Mouse (Mus musculus): ENCODE data around the gene Rasal1.

Gene Rasal1

DNA sequence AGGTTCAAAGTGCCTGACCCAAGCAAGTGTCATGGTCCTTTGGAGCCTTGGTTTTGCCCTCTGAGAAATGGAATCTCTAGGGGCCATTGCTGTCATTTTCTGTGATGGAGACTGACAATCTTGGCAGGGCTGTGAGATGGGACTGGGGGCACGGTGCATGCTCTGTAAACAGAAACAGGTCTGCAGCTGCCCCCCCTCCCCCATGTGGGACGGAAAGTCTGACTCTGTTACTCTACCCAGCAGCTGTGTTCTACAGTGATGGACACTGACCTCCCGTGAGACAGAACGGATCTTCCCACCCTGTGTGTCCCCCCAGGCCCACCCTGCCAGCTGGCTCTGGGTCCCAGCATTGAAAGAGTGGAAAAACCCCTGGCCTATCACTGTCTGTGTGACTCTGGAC, 41.8 kb downstream of the Rasal1 start:
- in situ Hi-C loops (cut with MseI, MboI), result no loop called here

DNA sequence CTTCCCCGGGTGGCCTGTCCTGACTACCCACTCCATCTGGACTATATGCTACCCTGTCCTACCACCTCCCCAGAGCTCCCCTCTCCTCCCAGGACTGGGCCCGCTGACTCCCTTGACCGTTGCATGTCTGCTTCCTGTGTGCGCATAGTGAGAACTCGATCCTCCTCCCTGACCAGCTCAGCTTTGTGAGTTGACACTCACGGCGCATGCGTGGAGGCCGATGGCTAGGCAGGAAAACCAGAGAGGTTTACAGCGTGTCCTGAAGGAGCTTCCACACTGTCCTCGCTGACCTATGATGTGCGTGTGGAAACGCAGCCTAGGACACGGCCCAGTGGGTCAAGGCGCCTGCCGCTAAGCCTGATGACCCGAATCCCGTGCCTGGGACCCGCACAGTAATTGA, 43.4 kb downstream of the Rasal1 start:
- in situ Hi-C loops (cut with MseI, MboI), result no loop called here

DNA sequence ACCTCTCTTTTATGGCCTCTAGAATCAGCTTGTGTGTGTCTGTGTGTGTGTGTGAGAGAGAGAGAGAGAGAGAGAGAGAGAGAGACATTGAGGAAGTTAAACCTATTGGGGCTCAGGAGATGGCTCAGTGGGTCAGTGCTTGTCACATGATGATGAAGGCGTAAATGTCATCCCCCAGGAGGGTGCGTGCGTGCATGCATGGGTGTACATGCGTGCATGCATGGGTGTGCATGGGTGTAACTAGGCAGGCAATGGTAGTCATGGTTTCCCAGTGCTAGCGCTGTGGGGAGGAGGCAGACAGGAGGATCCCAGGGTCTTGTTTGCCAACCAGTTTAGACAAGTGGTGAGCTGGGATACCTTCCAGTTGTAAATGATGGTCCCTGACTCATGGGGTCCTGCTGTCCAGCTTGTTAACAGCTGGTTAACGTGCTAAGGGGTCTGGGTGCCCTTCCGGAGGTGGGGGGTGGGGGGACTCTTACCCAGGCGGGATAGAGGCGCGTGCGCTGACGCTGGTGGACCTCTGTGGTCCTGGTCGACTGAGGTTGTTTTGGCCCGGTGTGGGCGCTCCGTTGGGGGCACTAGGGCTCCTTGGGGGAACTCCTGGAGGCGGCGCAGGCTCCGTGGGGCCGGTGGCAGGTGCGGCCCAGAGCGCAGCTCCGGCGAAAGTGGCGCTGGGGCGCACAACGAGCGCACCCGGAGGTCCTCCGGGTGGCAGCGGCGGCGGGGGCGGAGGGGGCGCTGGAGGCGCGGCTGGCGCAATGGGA, 45.5 kb downstream of the Rasal1 start:
- in situ Hi-C loops (cut with MseI, MboI), result no loop called here

GRCm38 (mm10) chr5:120694695-120695074, 46.1 kb downstream of the Rasal1 start:
- in situ Hi-C loops (cut with MseI, MboI), result no loop called here

DNA sequence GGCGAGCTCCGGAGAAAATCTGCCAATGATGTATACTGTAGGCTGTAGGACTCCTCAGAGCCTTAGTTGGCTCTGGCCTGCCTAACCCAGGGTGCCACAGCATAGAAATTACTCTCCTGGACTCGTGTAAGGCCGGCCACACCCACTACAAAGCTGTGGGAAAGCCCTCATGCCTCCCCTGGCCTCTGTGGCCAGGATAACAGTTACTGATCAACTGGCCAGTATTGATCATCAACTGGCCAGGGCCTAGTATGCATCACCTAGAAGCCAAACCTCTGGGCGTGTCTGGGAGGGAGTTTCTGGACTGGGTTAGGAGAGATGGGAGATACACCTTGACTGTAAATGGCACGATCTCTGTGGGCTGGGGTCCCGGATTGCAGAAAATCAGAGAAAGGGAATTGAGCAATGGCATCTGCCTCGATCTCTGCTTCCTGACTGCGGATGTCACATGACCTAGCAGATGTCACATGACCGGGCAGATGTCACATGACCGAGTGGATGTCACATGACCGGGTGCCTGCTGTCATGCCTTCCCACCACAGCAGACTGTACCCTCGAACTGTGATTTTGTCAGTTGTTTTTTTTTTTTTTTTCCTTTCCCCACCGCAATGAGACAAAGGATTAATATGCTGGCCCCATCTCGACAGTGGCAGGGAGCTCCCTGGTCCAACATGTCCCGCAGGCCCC, 47.6 kb downstream of the Rasal1 start:
- in situ Hi-C loops (cut with MseI, MboI), result no loop called here

DNA sequence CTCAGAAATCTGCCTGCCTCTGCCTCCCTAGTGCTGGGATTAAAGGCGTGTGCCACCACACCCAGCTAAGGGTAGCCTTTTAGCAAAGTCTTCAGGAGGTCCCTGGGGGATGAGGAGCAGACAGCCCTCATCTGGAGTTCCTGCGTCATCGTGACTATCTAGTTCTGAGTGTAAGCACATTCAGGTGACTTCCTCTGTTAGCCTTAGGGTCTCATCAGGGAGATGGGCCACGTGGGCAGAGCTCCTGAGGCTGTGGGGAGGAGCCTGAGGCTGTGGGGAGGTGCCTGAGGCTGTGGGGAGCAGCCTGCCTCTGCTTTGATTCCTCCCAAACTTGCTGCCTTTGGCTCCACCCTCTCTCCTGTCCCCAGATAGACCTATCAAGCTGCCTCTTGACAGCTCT, 48.3 kb downstream of the Rasal1 start:
- in situ Hi-C loops (cut with MseI, MboI), result no loop called here

GRCm38 (mm10) chr5:120698181-120698580, 49.6 kb downstream of the Rasal1 start:
- in situ Hi-C loops (cut with MseI, MboI), result no loop called here

- in situ Hi-C loops (cut with MseI, MboI), result no loop called here
These were observed 50.3 kb downstream of the Rasal1 start for GRCm38 (mm10) chr5:120698801-120699391.

DNA sequence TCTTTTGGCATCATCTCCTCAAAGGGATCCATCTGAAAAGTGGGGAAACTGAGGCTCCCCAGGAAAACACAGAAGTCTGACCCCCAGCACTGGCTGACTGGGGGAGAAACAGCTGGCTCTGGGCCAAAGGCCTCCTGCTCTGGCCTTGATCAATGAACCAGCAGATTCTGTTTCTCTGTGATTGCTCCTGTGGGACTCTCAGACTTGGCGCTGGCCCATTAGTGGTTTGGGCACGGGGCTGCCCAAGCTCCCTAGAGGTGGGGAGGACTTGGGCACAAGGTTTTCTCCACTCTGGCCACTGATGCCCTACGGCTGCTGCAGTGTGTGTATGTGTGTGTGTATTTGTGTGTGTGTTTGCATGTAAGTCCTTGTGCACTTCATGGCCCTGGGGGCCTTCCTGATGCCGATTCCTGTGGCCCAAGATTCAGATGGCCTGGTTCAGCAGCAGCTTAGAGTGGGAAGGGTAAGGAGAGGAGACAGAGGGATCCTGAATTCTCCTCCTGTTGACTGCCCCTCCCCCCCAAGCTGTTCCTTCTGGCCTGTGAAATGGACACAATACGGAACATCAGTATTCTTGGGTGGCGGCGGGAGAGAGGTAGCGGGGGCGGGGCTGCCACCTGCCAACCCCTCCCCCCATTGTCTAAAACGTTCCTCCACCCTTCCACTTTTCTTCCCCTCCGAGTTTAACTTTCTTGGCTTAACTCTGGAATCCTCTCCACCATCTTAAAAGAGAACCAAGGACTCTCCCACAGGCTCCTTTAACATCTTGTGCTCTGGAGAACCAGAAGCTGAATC, 52.6 kb downstream of the Rasal1 start:
- in situ Hi-C loops (cut with MseI, MboI), result no loop called here

- in situ Hi-C loops (cut with MseI, MboI), result no loop called here
These were observed 53.8 kb downstream of the Rasal1 start for GRCm38 (mm10) chr5:120702421-120702820.

DNA sequence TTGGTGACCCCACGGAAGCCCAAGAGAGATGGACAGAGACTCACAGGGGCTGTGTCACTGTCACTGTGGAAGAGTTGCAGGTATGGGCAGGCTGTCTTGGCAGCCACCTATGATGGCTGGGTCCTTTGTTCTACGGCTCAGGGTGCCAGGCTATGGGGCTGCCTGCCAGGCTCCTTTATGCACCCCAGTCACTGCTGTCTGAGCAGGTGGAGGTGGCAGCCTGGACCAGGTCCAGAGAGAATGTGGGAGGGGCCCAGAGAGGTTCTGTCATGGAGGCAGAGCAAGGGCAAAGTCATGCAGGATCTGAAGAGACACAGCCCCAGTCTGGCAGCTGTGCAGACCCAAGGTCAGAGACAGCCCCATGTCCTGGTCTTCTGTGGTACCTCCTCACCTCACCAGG, 54.4 kb downstream of the Rasal1 start:
- in situ Hi-C loops (cut with MseI, MboI), result no loop called here

GRCm38 (mm10) chr5:120703660-120704059, 55.0 kb downstream of the Rasal1 start:
- in situ Hi-C loops (cut with MseI, MboI), result no loop called here

- in situ Hi-C loops (cut with MseI, MboI), result no loop called here
These were observed 55.8 kb downstream of the Rasal1 start for GRCm38 (mm10) chr5:120704421-120704820.

DNA sequence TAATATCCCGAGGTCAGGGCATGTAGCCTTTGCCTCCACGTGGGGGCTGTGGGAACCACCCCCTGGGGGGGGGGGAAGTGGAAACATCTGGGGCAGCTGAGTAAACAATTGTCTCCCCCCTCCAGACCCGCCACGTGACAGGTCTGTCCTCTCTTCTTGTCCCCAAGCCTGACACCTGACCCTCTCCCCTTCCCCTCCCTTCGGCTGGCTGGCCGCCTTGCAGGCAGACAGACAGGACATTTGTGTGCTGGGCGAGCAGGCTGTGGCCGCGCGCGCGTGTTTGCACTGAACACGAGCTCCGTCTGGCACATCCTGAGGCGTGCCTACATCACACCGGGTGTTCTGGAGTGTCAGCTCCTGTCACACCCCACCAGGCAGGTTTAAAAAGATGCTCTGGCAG, 57.9 kb downstream of the Rasal1 start:
- in situ Hi-C loops (cut with MseI, MboI), result no loop called here

GRCm38 (mm10) chr5:120706976-120707375, 58.4 kb downstream of the Rasal1 start:
- in situ Hi-C loops (cut with MseI, MboI), result no loop called here

GRCm38 (mm10) chr5:120710161-120710825, 61.7 kb downstream of the Rasal1 start:
- in situ Hi-C loops (cut with MseI, MboI), result loop anchor here (5.0 kb wide), 1 partner anchor 33 kb away; no protein-coding TSS in a partner anchor

- in situ Hi-C loops (cut with MseI, MboI), result loop anchor here (5.0 kb wide), 1 partner anchor 34 kb away; no protein-coding TSS in a partner anchor
These were observed 62.2 kb downstream of the Rasal1 start for GRCm38 (mm10) chr5:120710826-120711248.

DNA sequence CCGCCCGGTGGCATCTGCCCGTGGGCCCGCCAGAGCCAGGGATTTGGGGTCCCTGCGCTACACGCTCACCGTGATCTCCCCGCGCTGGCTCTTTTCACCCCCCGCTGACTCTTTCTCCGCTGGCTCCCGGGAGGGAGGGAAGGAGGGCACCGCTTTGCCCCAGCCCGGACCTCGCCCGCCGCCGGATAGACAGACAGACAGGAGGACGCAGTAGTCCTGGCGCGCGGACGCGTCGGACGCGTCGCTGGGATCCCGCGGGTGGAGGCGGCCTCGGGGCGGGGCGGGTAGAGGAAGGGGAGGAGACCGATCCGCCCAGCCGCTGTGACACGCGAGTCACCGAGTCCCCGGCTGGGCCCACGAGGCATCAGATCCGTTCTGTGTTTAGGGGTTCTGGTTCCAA, 62.8 kb downstream of the Rasal1 start:
- in situ Hi-C loops (cut with MseI, MboI), result loop anchor here (5.0 kb wide), 1 partner anchor 34 kb away; no protein-coding TSS in a partner anchor

DNA sequence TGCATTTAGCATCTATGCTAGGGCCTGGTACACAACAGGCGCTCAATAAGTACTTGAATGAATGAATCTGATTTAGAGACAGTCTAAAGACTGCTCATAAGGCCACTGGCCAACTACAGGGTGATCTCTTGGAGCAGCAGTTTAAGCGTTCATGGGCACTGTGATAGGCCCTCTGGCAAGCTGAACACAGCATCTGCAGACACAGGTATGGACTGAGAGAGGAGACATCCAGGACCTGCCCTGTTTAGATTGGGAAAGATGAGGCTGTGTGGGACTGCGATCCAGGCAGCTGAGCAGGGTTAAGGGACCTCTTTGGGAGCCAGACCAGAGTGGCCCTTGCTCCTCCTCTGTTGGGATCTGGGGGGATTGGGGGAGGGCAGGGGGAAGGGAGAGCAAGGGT, 63.2 kb downstream of the Rasal1 start, which contains the start of gene Dtx1:
TSS of gene Dtx1 (minus strand) at position 101 of the 400 bp plus-strand sequence.
- in situ Hi-C loops (cut with MseI, MboI), result loop anchor here (5.0 kb wide), 1 partner anchor 35 kb away; no protein-coding TSS in a partner anchor

DNA sequence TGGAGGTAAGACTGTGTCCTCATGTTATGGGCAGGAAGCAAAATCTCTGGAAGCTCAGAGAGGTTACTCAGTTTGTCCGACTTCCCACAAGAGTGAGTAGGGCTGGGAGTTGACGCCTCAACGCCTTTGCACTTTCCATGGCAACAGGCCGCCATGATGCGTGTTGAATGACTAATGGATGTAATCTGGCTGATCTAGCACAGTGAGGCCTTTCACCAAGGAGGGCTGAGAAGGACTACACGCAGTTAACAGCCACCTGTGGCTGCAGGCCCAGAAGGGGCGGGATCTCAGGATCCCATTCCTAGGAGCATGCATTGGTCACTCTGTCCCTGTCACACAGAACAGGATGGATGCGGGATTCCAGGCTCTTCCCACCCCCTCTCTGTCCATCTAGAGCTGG, 64.1 kb downstream of the Rasal1 start:
- in situ Hi-C loops (cut with MseI, MboI), result loop anchor here (5.0 kb wide), 1 partner anchor 35 kb away; no protein-coding TSS in a partner anchor

DNA sequence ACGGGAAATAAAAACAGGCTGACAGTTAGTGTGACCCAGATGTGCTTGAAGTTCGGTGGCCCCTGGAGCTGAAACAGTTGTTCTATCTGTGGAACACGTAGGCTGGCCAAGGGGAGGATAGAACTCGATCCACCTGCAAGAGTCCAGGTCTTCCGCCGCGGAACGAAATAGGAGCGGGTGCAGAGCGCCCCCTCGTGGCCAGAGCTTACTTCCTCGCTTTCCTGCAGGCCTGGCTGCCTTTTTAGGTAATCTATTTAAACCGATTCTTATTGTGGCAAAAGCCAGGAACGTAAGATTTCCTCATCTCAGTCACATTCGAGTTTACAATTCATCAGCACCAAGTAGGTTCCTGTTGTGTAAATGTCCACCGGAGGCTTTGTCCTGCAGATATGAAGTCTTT, 65.7 kb downstream of the Rasal1 start:
- in situ Hi-C loops (cut with MseI, MboI), result loop anchor here (5.0 kb wide), 1 partner anchor 37 kb away; no protein-coding TSS in a partner anchor
